Mouse (Mus musculus) liver, adult 2 months (tissue): ENCODE data around the gene Got1.

Experiments
- CTCF ChIP-seq: fragments of 200-500 bp; IDR thresholded peaks from 2 replicates; pipeline ENCODE4 v1.5.1; 2011; ENCODE audit warnings: low read depth, low read length, control low read depth
- POLR2A ChIP-seq: fragments of 200-500 bp; IDR thresholded peaks from 2 replicates; pipeline ENCODE4 v1.6.1; 2011; ENCODE audit warnings: low read length, control low read depth; ENCODE audit not compliant: insufficient read depth; ENCODE audit errors: extremely low read depth

GRCm38 (mm10) chr19:43497440-43497839 lies 27.0 kb downstream of the Got1 start:
- TF ChIP-seq CTCF (no peak), POLR2A (no peak)
